Mouse (Mus musculus) limb, embryonic 14.5 days (tissue): Measurements from ENCODE around the gene Fam234a. TPM values are rescaled to one million over a fixed set of nuclear protein-coding genes. Genes with fewer than 3 reads are reported as not detected.
"Not testable (repeated sequence)": the region's sequence is repeated elsewhere in the genome, so short reads cannot be mapped to it uniquely, and the experiment has no call there.

Experiments
- ATAC-seq: fragments of 200-750 bp; cut with Nextera tagmentation; 2 replicates; pipeline ENCODE4 v1.8.0; 2017; ENCODE audit warnings: low read depth, moderate number of reproducible peaks, moderate TSS enrichment; ENCODE audit not compliant: low FRiP score
- DNase-seq: peaks from one replicate; pipeline ENCODE4 v3.0.0-alpha.2; 2015; ENCODE audit warnings: low spot score
- H3K27ac ChIP-seq: fragments of 300-500 bp; sonication (generic); replicated peaks from 2 replicates; pipeline ENCODE4 v1.5.1; 2014; ENCODE audit warnings: low read depth, mild to moderate bottlenecking, low read length, moderate library complexity, mixed read lengths
- H3K27me3 ChIP-seq: fragments of 300-500 bp; sonication (generic); 2 replicates; pipeline ENCODE4 v1.6.1; 2014; ENCODE audit warnings: low read length, mixed read lengths; ENCODE audit not compliant: control insufficient read depth, insufficient read depth
- H3K36me3 ChIP-seq: fragments of 300-500 bp; sonication (generic); 2 replicates; pipeline ENCODE4 v1.6.1; 2014; ENCODE audit warnings: mild to moderate bottlenecking, low read length, moderate library complexity, mixed read lengths; ENCODE audit not compliant: control insufficient read depth, insufficient read depth
- H3K4me1 ChIP-seq: fragments of 300-500 bp; sonication (generic); 2 replicates; pipeline ENCODE4 v1.6.1; 2014; ENCODE audit warnings: antibody characterized with exemption, low read length, mixed read lengths; ENCODE audit not compliant: control insufficient read depth, insufficient read depth
- H3K4me2 ChIP-seq: fragments of 300-500 bp; sonication (generic); replicated peaks from 2 replicates; pipeline ENCODE4 v1.6.1; 2014; ENCODE audit warnings: low read depth, mild to moderate bottlenecking, low read length, moderate library complexity; ENCODE audit not compliant: severe bottlenecking
- H3K4me3 ChIP-seq: fragments of 300-500 bp; sonication (generic); replicated peaks from 2 replicates; pipeline ENCODE4 v1.5.1; 2014; ENCODE audit warnings: low read length
- H3K9ac ChIP-seq: fragments of 300-500 bp; sonication (generic); 2 replicates; pipeline ENCODE4 v1.6.1; 2014; ENCODE audit warnings: mild to moderate bottlenecking, low read depth, low read length, moderate library complexity; ENCODE audit not compliant: severe bottlenecking
- H3K9me3 ChIP-seq: fragments of 300-500 bp; sonication (generic); 2 replicates; pipeline ENCODE4 v1.6.1; 2016; ENCODE audit warnings: low read length; ENCODE audit not compliant: control insufficient read depth
- POLR2A ChIP-seq: fragments of 200-500 bp; IDR thresholded peaks from 2 replicates; pipeline ENCODE4 v1.8.0; 2012; ENCODE audit warnings: inconsistent platforms, mild to moderate bottlenecking, moderate library complexity, borderline replicate concordance; ENCODE audit not compliant: insufficient read depth, insufficient read length; ENCODE audit errors: extremely low read depth
- WGBS: fragments of 180-500 bp; shearing (Covaris S2); extraction: QIAGEN DNeasy Blood & Tissue Kit; methylation state at CpG from one replicate; pipeline ENCODE4 v1.1.7; 2014; 5-methylcytosine and 5-hydroxymethylcytosine counted together
- polyA plus RNA-seq, 2 experiments: library from polyadenylated mRNA; depleted of rRNA in 1 of 2; stranded (reverse) in 1 of 2; unstranded in 1 of 2; fragments of >200 nt; fragmentation: Nextera tagmentation in 1 of 2; extraction: Ambion mirVana in 1 of 2; gene quantifications; 2 replicates each; pipeline versions ENCODE4 v1.2.1 to v1.2.3; 2012 to 2014

Fam234a gene
- polyA plus RNA-seq, 2 experiments = 39.2 to 44.8 TPM

DNA sequence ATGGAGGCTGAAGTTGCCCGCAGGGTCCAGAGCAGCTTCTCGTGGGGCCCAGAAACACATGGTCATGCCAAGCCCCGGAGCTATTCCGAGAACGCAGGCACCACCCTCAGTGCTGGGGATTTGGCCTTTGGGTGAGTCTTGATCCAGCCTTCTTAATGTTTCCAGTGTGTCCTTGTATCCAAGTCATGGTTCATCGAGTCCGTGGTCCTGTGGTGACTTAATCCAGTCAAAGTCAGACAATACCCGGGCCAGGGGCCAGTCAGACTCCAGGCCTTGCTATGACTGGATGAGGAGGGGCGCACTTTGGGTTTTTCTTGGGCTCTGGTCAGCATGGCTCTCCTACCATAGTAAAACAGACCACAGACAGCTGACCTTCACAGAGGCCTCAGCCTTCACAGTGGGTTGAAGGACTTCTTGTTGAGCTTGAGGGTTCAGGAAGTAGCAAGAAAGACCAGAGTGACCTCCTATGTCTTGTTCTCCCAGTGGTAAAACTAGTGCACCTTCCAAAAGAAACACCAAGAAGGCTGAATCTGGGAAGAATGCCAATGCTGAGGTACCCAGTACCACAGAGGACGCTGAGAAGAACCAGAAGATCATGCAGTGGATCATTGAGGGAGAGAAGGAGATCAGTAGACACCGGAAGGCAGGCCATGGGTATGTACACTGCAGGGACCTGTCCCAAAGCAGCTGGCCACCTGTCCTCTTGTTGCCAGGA lies 55.8 kb downstream of the Fam234a start:
- Histone ChIP-seq H3K9ac (no peak overlapping the region), H3K4me2 (no peak overlapping the region), H3K4me3 (no peak overlapping the region), H3K36me3 (peaks cover 93% of the 10 kb centered on the region), H3K4me1 (no peaks in the 10 kb centered on the region), H3K27ac (no peak overlapping the region), H3K27me3 (no peaks in the 10 kb centered on the region), H3K9me3 (no peaks in the 10 kb centered on the region)
- ATAC-seq = no peak
- no peak for DNase-seq
- 97% methylated on average over 11 of the region's 11 CpGs for WGBS
- no peak for TF ChIP-seq POLR2A

DNA sequence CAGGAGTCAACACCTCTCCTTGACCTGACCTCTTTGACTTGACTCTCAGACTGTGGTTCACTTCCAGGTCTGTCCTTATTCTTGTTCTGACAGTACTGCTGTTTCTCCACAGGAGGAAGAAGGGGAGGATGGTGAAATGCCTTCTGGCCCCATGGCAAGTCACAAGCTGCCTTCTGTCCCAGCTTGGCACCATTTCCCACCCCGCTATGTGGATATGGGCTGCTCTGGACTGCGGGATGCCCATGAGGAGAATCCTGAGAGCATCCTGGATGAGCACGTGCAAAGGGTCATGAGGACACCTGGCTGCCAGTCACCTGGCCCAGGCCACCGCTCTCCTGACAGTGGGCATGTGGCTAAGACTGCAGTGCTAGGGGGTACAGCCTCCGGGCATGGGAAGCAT lies 56.5 kb downstream of the Fam234a start:
- H3K4me3 ChIP-seq = no peak overlapping the region
- TF ChIP-seq POLR2A = no peak
- H3K27ac ChIP-seq = no peak overlapping the region
- no peaks in the 10 kb centered on the region for H3K27me3 ChIP-seq
- DNase-seq = no peak
- 98% methylated on average over 5 of the region's 5 CpGs for WGBS
- no peak overlapping the region for H3K9ac ChIP-seq
- no peaks in the 10 kb centered on the region for H3K9me3 ChIP-seq
- H3K4me1 ChIP-seq = no peaks in the 10 kb centered on the region
- peaks cover 90% of the 10 kb centered on the region for H3K36me3 ChIP-seq
- H3K4me2 ChIP-seq = no peak overlapping the region
- ATAC-seq = no peak

DNA sequence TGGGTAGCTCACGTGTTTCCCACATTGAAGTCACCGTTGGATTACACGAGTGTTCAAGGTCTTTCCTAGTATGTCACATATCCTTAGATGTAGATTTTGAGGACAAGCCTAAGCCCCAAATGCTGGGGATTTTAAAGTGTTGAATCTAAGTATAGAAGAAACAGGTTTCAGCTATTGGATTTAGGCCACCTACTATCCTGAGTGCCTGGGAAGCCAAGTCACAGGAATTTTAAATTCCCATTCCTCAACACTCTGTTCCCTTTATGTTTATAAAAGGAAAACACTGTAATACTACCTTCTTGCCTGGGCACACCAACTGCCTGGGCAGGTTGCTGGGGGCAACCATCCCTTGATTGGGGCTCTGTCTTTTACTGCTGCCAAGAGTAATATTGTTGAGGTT lies 62.9 kb downstream of the Fam234a start:
- 94% methylated on average over 3 of the region's 3 CpGs for WGBS
- ATAC-seq (no peak), DNase-seq (no peak)
- Histone ChIP-seq H3K36me3 (peaks cover 50% of the 10 kb centered on the region), H3K9ac (no peak overlapping the region), H3K4me2 (no peak overlapping the region), H3K4me1 (no peaks in the 10 kb centered on the region), H3K27me3 (no peaks in the 10 kb centered on the region), H3K27ac (no peak overlapping the region), H3K9me3 (no peaks in the 10 kb centered on the region), H3K4me3 (no peak overlapping the region)
- TF ChIP-seq POLR2A = no peak

DNA sequence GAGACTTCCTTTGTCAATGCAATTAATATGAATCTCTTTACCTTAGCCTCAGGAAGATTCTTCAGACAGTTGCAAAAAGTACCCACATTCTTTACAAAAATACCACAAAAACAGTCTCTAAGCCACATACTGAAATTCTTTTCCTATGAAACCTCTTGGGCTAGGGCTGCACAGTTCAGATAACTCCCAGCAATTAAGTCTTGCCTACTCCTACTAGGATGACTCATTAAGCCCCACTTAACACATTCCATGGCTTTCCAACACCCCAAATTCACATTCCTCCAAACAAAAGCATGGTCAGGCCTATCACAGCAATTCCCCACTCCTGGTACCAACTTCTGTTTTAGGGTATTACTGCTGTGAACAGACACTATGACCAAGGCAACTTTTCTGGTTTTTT lies 65.4 kb downstream of the Fam234a start:
- Histone ChIP-seq H3K36me3 (peaks cover 48% of the 10 kb centered on the region), H3K27ac (no peak overlapping the region), H3K27me3 (no peaks in the 10 kb centered on the region), H3K4me2 (no peak overlapping the region), H3K4me1 (no peaks in the 10 kb centered on the region), H3K4me3 (no peak overlapping the region), H3K9me3 (no peaks in the 10 kb centered on the region), H3K9ac (no peak overlapping the region)
- DNase-seq (no peak), ATAC-seq (no peak)
- no peak for TF ChIP-seq POLR2A

DNA sequence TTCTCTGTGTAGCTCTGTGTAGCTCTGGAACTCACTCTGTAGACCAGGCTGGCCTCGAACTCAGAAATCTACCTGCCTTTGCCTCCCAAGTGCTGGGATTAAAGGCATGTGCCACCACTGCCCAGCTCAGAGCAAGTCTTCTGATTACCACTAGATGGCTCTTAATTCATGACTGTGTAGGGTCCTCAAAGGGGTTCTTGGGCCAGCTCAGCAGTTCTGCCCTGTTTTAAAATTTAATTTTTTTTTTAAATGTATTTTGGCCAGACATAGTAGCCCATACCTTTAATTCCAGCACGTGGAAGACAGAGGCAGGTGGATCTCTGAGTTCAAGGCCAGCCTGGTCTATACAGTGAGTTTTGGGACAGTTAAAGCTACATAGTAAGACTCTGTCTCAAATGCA lies 68.8 kb downstream of the Fam234a start:
- H3K4me2 ChIP-seq, ATAC-seq, H3K27me3 ChIP-seq, H3K4me1 ChIP-seq, DNase-seq, H3K9me3 ChIP-seq, H3K9ac ChIP-seq, H3K27ac ChIP-seq, H3K4me3 ChIP-seq: not testable (repeated sequence)
- 85% methylated on average over 2 of the region's 2 CpGs for WGBS
- peaks cover 33% of the 10 kb centered on the region for H3K36me3 ChIP-seq

DNA sequence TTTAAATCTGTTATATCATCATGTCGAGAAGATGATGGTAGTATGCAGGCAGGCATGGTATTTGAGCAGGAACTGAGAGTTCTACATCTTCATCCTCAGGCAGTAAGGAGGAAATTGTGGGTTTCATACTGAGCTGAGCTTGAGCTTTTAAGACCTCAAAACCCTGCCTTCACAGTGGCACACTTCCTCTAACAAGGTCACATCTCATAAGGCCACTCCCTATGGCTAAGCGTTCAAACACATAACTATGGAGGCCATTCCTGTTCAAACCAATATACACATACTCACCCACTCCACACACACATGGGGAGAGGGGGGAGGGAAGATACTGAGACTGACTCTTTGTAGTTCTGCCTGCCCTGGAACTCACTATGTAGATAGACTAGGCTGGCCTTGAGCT lies 76.0 kb downstream of the Fam234a start:
- ATAC-seq (no peak), DNase-seq (no peak)
- Histone ChIP-seq H3K9me3 (no peaks in the 10 kb centered on the region), H3K36me3 (peaks cover 13% of the 10 kb centered on the region), H3K27ac (no peak overlapping the region), H3K4me3 (no peak overlapping the region), H3K4me1 (no peaks in the 10 kb centered on the region), H3K9ac (no peak overlapping the region), H3K4me2 (no peak overlapping the region), H3K27me3 (no peaks in the 10 kb centered on the region)
- TF ChIP-seq POLR2A = no peak
- 76% methylated on average over 2 of the region's 2 CpGs for WGBS
